Mouse (Mus musculus): ENCODE data around the gene Ppt2. TPM values are rescaled to one million over a fixed set of nuclear protein-coding genes. Genes with fewer than 3 reads are reported as not detected.

The Ppt2 gene
- polyA plus RNA-seq, 1 experiment from 2014 or later, result 20.9 TPM

GRCm38 (mm10) chr17:34597566-34598095, 30.7 kb downstream of the Ppt2 start, which contains the start of gene Ager:
TSS of gene Ager (plus strand) at chr17:34597862.
- Histone ChIP-seq H3K4me2 (replicated peaks) (no peak within 1 kb of the TSS), H3K27me3 (no peaks in the 10 kb centered on the region), H3K4me3 (no peak within 1 kb of the TSS), H3K9ac (no peak within 1 kb of the TSS), H3K4me1 (peaks cover 47% of the 10 kb centered on the region), H3K27ac (no peak within 1 kb of the TSS), H3K9me3 (replicated peaks) (no peaks in the 10 kb centered on the region), H3K36me3 (peaks cover 44% of the 10 kb centered on the region)
- no peak for ATAC-seq (ENCODE audit: low FRiP score)
- 26% methylated on average over 5 of the region's 6 CpGs for WGBS

GRCm38 (mm10) chr17:34596098-34596497, 32.2 kb downstream of the Ppt2 start:
- Histone ChIP-seq H3K4me2 (replicated peaks) (no peak overlapping the region), H3K27me3 (no peaks in the 10 kb centered on the region), H3K36me3 (peaks cover 38% of the 10 kb centered on the region), H3K9ac (no peak overlapping the region), H3K4me3 (no peak overlapping the region), H3K4me1 (peaks cover 44% of the 10 kb centered on the region), H3K9me3 (replicated peaks) (no peaks in the 10 kb centered on the region), H3K27ac (no peak overlapping the region)
- ATAC-seq (ENCODE audit: low FRiP score), result no peak
- 81% methylated on average over 8 of the region's 8 CpGs for WGBS

GRCm38 (mm10) chr17:34593752-34594525, 34.4 kb downstream of the Ppt2 start:
- H3K9me3 ChIP-seq (replicated peaks), result no peaks in the 10 kb centered on the region
- no peak for ATAC-seq (ENCODE audit: low FRiP score)
- peaks cover 26% of the 10 kb centered on the region for H3K36me3 ChIP-seq
- peak overlapping the region; percentile 99 for H3K27ac ChIP-seq
- H3K9ac ChIP-seq, result peak overlapping the region; percentile 98
- peaks cover 65% of the 10 kb centered on the region for H3K4me1 ChIP-seq
- no peaks in the 10 kb centered on the region for H3K27me3 ChIP-seq
- 47% methylated on average over 34 of the region's 34 CpGs for WGBS
- H3K4me3 ChIP-seq, result peak overlapping the region; percentile 79
- peak overlapping the region; percentile 90 for H3K4me2 ChIP-seq (replicated peaks)

GRCm38 (mm10) chr17:34592581-34593549, 35.4 kb downstream of the Ppt2 start:
- peak overlapping the region; percentile 98 for H3K9ac ChIP-seq
- H3K36me3 ChIP-seq, result peaks cover 26% of the 10 kb centered on the region
- peak overlapping the region; percentile 79 for H3K4me3 ChIP-seq
- peak overlapping the region; percentile 90 for H3K4me2 ChIP-seq (replicated peaks)
- H3K27ac ChIP-seq, result peak overlapping the region; percentile 99
- ATAC-seq (ENCODE audit: low FRiP score), result peak; percentile 12; the same call in 1 of the 2 replicates
- 2% methylated on average over 30 of the region's 32 CpGs for WGBS
- H3K9me3 ChIP-seq (replicated peaks), result no peaks in the 10 kb centered on the region
- H3K4me1 ChIP-seq, result peaks cover 67% of the 10 kb centered on the region
- no peaks in the 10 kb centered on the region for H3K27me3 ChIP-seq

GRCm38 (mm10) chr17:34591994-34592375, 36.3 kb downstream of the Ppt2 start:
- Histone ChIP-seq H3K27me3 (no peaks in the 10 kb centered on the region), H3K27ac (peak overlapping the region; percentile 99), H3K9ac (peak overlapping the region; percentile 98), H3K4me3 (peak overlapping the region; percentile 79), H3K9me3 (replicated peaks) (no peaks in the 10 kb centered on the region), H3K36me3 (peaks cover 26% of the 10 kb centered on the region), H3K4me2 (replicated peaks) (peak overlapping the region; percentile 90), H3K4me1 (peaks cover 66% of the 10 kb centered on the region)
- WGBS, result under 1% methylated on average over 30 of the region's 35 CpGs
- peak; percentile 51 for ATAC-seq (ENCODE audit: low FRiP score)

GRCm38 (mm10) chr17:34591029-34591993, 37.0 kb downstream of the Ppt2 start, which contains the start of gene Pbx2:
TSS of gene Pbx2 (plus strand) at chr17:34591266.
- 2% methylated on average over 21 of the region's 21 CpGs for WGBS
- H3K4me1 ChIP-seq, result peaks cover 69% of the 10 kb centered on the region
- H3K9me3 ChIP-seq (replicated peaks), result no peaks in the 10 kb centered on the region
- peak within 1 kb of the TSS; percentile 90 for H3K4me2 ChIP-seq (replicated peaks)
- peak within 1 kb of the TSS; percentile 99 for H3K27ac ChIP-seq
- ATAC-seq (ENCODE audit: low FRiP score), result peak; percentile 23
- H3K36me3 ChIP-seq, result peaks cover 23% of the 10 kb centered on the region
- peak within 1 kb of the TSS; percentile 79 for H3K4me3 ChIP-seq
- no peaks in the 10 kb centered on the region for H3K27me3 ChIP-seq
- H3K9ac ChIP-seq, result peak within 1 kb of the TSS; percentile 98

- peak overlapping the region; percentile 90 for H3K4me2 ChIP-seq (replicated peaks)
- 0 out of 2 replicates have a peak overlapping the region, but pooled peaks have one; percentile 4 for H3K4me3 ChIP-seq
- no peak for ATAC-seq (ENCODE audit: low FRiP score)
- H3K27ac ChIP-seq, result peak overlapping the region; percentile 99
- H3K4me1 ChIP-seq, result peaks cover 73% of the 10 kb centered on the region
- no peaks in the 10 kb centered on the region for H3K9me3 ChIP-seq (replicated peaks)
- 67% methylated on average over 15 of the region's 15 CpGs for WGBS
- H3K36me3 ChIP-seq, result peaks cover 14% of the 10 kb centered on the region
- H3K27me3 ChIP-seq, result no peaks in the 10 kb centered on the region
- H3K9ac ChIP-seq, result 0 out of 2 replicates have a peak overlapping the region, but pooled peaks have one; percentile 98
These were observed 37.9 kb downstream of the Ppt2 start for GRCm38 (mm10) chr17:34590154-34590987.

- ATAC-seq (ENCODE audit: low FRiP score), result no peak
- Histone ChIP-seq H3K27ac (peak within 1 kb of the TSS; percentile 99), H3K27me3 (no peaks in the 10 kb centered on the region), H3K36me3 (peaks cover 7% of the 10 kb centered on the region), H3K9me3 (replicated peaks) (no peaks in the 10 kb centered on the region), H3K9ac (no peak within 1 kb of the TSS), H3K4me3 (0 out of 2 replicates have a peak within 1 kb of the TSS, but pooled peaks have one; percentile 4), H3K4me1 (peaks cover 67% of the 10 kb centered on the region), H3K4me2 (replicated peaks) (peak within 1 kb of the TSS; percentile 90)
- 28% methylated on average over 7 of the region's 7 CpGs for WGBS
These were observed 38.6 kb downstream of the Ppt2 start, which contains the start of gene Gpsm3 for GRCm38 (mm10) chr17:34589681-34590101. TSS of gene Gpsm3 (plus strand) at chr17:34589806.

- Histone ChIP-seq H3K27ac (0 out of 2 replicates have a peak overlapping the region, but pooled peaks have one; percentile 23), H3K4me3 (no peak overlapping the region), H3K27me3 (no peaks in the 10 kb centered on the region), H3K4me1 (peaks cover 62% of the 10 kb centered on the region), H3K36me3 (peaks cover 3% of the 10 kb centered on the region; the same call in 1 of the 2 replicates), H3K9ac (no peak overlapping the region), H3K4me2 (replicated peaks) (no peak overlapping the region), H3K9me3 (replicated peaks) (no peaks in the 10 kb centered on the region)
- WGBS, result 49% methylated on average over 7 of the region's 7 CpGs
- ATAC-seq (ENCODE audit: low FRiP score), result no peak
These were observed 39.1 kb downstream of the Ppt2 start for GRCm38 (mm10) chr17:34589206-34589605.

- no peak overlapping the region for H3K4me2 ChIP-seq (replicated peaks)
- H3K4me1 ChIP-seq, result peaks cover 58% of the 10 kb centered on the region
- no peaks in the 10 kb centered on the region for H3K27me3 ChIP-seq
- no peaks in the 10 kb centered on the region for H3K36me3 ChIP-seq
- no peaks in the 10 kb centered on the region for H3K9me3 ChIP-seq (replicated peaks)
- H3K4me3 ChIP-seq, result no peak overlapping the region
- ATAC-seq (ENCODE audit: low FRiP score), result no peak
- no peak overlapping the region for H3K9ac ChIP-seq
- WGBS, result 74% methylated on average over 3 of the region's 3 CpGs
- H3K27ac ChIP-seq, result no peak overlapping the region
These were observed 39.5 kb downstream of the Ppt2 start for GRCm38 (mm10) chr17:34588767-34589166.

Measured in hindbrain, embryonic 12.5 days (tissue).